Mouse (Mus musculus): Measurements from ENCODE around the gene Rad17. TPM values are rescaled to one million over a fixed set of nuclear protein-coding genes. Genes with fewer than 3 reads are reported as not detected.
A peak's percentile ranks its signal among the peaks of the same experiment; 100 is the strongest.

Gene Rad17
- total RNA-seq, 2 experiments from 2014 or later, result 13.5 to 15.6 TPM

DNA sequence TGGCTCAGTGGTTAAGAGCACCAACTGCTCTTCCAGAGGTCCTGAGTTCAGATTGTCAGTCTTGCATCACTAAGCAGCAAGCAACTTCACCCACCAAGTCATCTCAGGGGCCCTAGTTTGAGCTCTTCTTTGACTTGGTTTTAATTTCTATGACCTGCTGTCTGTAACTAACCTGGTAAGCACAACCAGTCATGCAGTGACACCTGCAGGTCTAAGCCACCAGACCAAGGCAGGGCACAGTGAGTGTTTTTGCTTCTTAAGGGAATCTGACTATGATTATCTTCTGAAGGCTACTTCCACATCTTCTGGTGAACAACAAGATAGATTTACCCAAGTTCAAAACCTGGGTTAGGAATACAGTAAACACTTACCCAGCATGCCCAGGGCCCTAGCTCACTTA, 70.9 kb downstream of the Rad17 start:
- no peak for DNase-seq (ENCODE audit: low spot score in 2 of 2)
- TF ChIP-seq CTCF (conservative IDR thresholded peaks at IDR 0.05), result peak; percentile 37
- no peak overlapping the region for H3K27ac ChIP-seq
- H3K4me3 ChIP-seq, result no peak overlapping the region

GRCm38 (mm10) chr13:100579220-100579619, 71.6 kb downstream of the Rad17 start:
- DNase-seq (ENCODE audit: low spot score in 2 of 2), result no peak
- H3K27ac ChIP-seq, result no peak overlapping the region
- TF ChIP-seq CTCF (conservative IDR thresholded peaks at IDR 0.05), result no peak
- H3K4me3 ChIP-seq, result no peak overlapping the region

- H3K27ac ChIP-seq, result no peak overlapping the region
- TF ChIP-seq CTCF (conservative IDR thresholded peaks at IDR 0.05), result no peak
- DNase-seq (ENCODE audit: low spot score in 2 of 2), result no peak
- no peak overlapping the region for H3K4me3 ChIP-seq
These were observed 74.9 kb downstream of the Rad17 start for GRCm38 (mm10) chr13:100575950-100576349.

DNA sequence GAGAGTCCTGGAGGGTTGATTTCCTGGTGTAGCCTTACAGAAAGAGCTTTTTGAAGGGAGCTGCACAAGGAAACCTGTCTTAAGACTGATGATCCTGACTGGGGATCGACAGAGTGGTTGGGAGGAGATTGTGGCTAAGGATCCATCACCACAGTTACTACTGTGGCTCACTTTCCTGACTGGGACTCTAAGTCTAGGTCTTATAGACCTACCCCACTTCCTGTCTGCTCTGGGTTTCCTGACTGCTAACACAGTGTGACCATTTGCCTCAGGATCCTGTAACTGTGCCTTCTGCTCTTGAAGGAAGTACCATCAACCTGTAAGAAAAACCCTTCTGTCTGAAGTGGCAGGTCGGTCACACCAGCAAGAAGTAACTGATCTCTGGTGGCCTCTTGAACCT, 80.1 kb downstream of the Rad17 start:
- no peak for DNase-seq (ENCODE audit: low spot score in 2 of 2)
- Histone ChIP-seq H3K27ac (no peak overlapping the region), H3K4me3 (no peak overlapping the region)
- TF ChIP-seq CTCF (conservative IDR thresholded peaks at IDR 0.05), result no peak

DNA sequence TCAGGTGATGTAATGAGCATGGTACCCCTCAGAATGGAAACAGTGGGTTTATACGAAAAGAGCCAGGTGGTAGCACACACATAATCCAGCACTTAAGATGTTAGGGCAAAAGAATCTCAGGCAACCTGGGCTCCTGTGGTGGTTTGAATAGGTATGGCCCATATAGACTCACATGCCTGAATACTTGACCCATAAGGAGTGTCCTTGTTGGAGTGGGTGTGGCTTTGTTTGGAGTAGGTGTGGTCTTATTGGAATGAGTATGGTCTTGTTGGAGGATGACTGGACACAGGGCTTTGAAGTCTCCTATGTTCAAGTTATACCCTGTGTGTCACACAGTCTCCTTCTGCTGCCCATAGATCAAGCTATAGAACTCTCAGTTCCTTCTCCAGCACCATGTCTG, 82.5 kb downstream of the Rad17 start:
- no peak for TF ChIP-seq CTCF (conservative IDR thresholded peaks at IDR 0.05)
- no peak overlapping the region for H3K4me3 ChIP-seq
- no peak for DNase-seq (ENCODE audit: low spot score in 2 of 2)
- no peak overlapping the region for H3K27ac ChIP-seq

Other genes with a start within 250 kb of the Rad17 start
- gene Naip1, start 198.2 kb downstream of the Rad17 start, total RNA-seq (2021), result under 1 TPM; 0.18 to 0.49 TPM
- gene Gtf2h2, start 158.5 kb downstream of the Rad17 start, total RNA-seq (2021), result 10 to 100 TPM; 46.6 to 55.1 TPM
- 10 to 100 TPM; 10.6 to 13.0 TPM for gene Ocln, start 98.3 kb downstream of the Rad17 start, total RNA-seq (2021)
- gene Marveld2, start 34.1 kb downstream of the Rad17 start, total RNA-seq (2021), result 1 to 10 TPM; 1.3 to 1.6 TPM
- gene Ak6, start 72 bp downstream of the Rad17 start, total RNA-seq (2021), result 10 to 100 TPM; 90.7 to 91.6 TPM
- 10 to 100 TPM; 14.4 to 20.7 TPM for gene Taf9, start 528 bp upstream of the Rad17 start, total RNA-seq (2021)
- under 1 TPM; 0.20 to 0.23 TPM for gene Ccdc125, start 18.7 kb upstream of the Rad17 start, total RNA-seq (2021)
- 10 to 100 TPM; 40.2 to 40.4 TPM for gene Cdk7, start 79.9 kb upstream of the Rad17 start, total RNA-seq (2021)
- gene Mrps36, start 93.6 kb upstream of the Rad17 start, total RNA-seq (2021), result 10 to 100 TPM; 51.1 to 56.0 TPM
- under 1 TPM in 1 of 2 experiments, not detected in 1; 0.38 TPM for gene Cenph, start 124.8 kb upstream of the Rad17 start, total RNA-seq (2021)
- gene Ccnb1, start 135.5 kb upstream of the Rad17 start, total RNA-seq (2021), result under 1 TPM; 0.29 to 0.90 TPM
- gene Slc30a5, start 182.4 kb upstream of the Rad17 start, total RNA-seq (2021), result 10 to 100 TPM; 34.8 to 37.4 TPM

Data from layer of hippocampus, adult 2 months (tissue).